Mouse (Mus musculus) liver, adult 2 months (tissue): Measurements from ENCODE around the gene Tbx21. TPM values are rescaled to one million over a fixed set of nuclear protein-coding genes. Genes with fewer than 3 reads are reported as not detected.

Experiments
- DNase-seq: peaks from one replicate; pipeline ENCODE4 v3.0.0-alpha.2; 2011; ENCODE audit warnings: low read depth, low spot score; ENCODE audit errors: extremely low read depth
- H3K27ac ChIP-seq: fragments of 200-500 bp; replicated peaks from 2 replicates; pipeline ENCODE4 v1.5.1; 2012; ENCODE audit warnings: low read depth, mild to moderate bottlenecking, control low read depth, inconsistent platforms, low read length; ENCODE audit not compliant: insufficient read depth
- H3K27me3 ChIP-seq: fragments of 200-500 bp; 2 replicates; pipeline ENCODE4 v1.6.1; 2012; ENCODE audit warnings: mild to moderate bottlenecking, moderate library complexity, low read length, inconsistent platforms; ENCODE audit not compliant: control insufficient read depth, insufficient read depth
- H3K36me3 ChIP-seq: fragments of 200-500 bp; 2 replicates; pipeline ENCODE4 v1.6.1; 2012; ENCODE audit warnings: low read length, inconsistent platforms; ENCODE audit not compliant: control insufficient read depth, insufficient read depth
- H3K4me1 ChIP-seq: fragments of 200-500 bp; 2 replicates; pipeline ENCODE4 v1.6.1; 2011; ENCODE audit warnings: low read length; ENCODE audit not compliant: control insufficient read depth, insufficient read depth
- H3K4me3 ChIP-seq: fragments of 200-500 bp; 2 replicates; pipeline ENCODE4 v1.5.1; 2011; ENCODE audit warnings: low read depth, mild to moderate bottlenecking, control low read depth, low read length, moderate library complexity; ENCODE audit not compliant: insufficient read depth
- H3K79me2 ChIP-seq: fragments of 200-500 bp; 2 replicates; pipeline ENCODE4 v1.6.1; 2012; ENCODE audit warnings: inconsistent platforms, mild to moderate bottlenecking, low read length, moderate library complexity; ENCODE audit not compliant: control insufficient read depth, insufficient read depth
- H3K9ac ChIP-seq: fragments of 200-500 bp; 2 replicates; pipeline ENCODE4 v1.6.1; 2012; ENCODE audit warnings: low read depth, mild to moderate bottlenecking, control low read depth, inconsistent platforms, low read length
- CTCF ChIP-seq: fragments of 200-500 bp; IDR thresholded peaks from 2 replicates; pipeline ENCODE4 v1.5.1; 2011; ENCODE audit warnings: low read depth, low read length, control low read depth
- POLR2A ChIP-seq: fragments of 200-500 bp; IDR thresholded peaks from 2 replicates; pipeline ENCODE4 v1.6.1; 2011; ENCODE audit warnings: low read length, control low read depth; ENCODE audit not compliant: insufficient read depth; ENCODE audit errors: extremely low read depth
- WGBS: fragments of 180-500 bp; shearing (Covaris S2); methylation state at CpG from one replicate; pipeline ENCODE4 v1.1.7; 2018; 5-methylcytosine and 5-hydroxymethylcytosine counted together
- polyA plus RNA-seq: library from polyadenylated mRNA; depleted of rRNA; stranded (reverse); fragments of >200 nt; gene quantifications from 2 replicates; pipeline ENCODE4 v1.2.3, GENCODE M21; 2012; rRNA removed
- total RNA-seq: library from RNA; depleted of rRNA; stranded (reverse); fragments of >200 nt; gene quantifications from 2 replicates; pipeline ENCODE4 v1.2.3, GENCODE M21; 2014; rRNA removed

Tbx21 gene
- total RNA-seq: 0.09 and 0.13 TPM in 2 replicates
- 0.22 and 0.38 TPM in 2 replicates for polyA plus RNA-seq

DNA sequence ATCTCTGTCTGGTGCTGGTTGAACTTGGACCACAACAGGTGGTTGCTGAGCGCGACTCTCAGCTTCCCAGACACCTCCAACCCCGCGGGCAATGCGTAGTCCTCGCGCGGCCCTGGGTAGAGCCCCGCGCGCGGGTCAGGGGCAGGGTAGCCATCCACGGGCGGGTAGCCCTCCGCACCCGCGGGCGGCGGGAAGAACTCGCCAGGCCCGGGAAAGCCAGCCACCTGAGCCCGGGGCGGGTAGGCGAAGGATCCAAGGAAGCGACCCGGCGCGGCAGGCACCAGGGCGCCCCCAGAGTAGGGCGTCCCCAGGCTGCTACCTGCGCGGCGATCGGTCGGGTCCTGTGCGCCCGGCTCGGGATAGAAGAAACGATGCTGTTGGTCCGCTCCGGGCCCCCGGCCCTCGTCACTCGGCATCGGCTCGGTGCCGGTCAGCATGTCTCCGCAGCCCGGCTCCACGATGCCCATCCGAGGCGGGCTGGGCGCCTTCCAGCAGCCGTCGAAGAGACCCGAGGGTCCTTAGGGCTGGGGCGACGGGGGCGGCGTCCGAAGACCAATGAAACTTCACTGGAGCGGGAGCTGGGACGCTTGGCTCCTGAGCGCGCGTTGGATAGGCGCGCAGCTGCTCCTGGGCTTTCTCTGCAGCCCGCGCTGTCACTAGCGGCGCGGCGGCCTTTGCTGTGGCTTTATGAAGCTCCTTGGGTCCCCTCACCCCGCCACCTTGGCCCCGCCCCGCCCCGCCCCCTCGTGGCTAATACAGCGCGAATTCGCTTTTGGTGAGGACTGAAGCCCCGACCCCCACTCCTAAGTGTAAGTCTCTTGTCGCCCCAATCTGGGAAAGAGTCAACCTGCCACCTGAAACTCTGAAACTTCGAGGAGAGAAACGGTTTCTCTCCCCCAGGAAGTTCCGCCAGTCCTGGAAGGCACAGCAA, at the start of gene Tbx21:
TSS of gene Tbx21 (minus strand) at position 661 of the 931 bp plus-strand sequence.
- Histone ChIP-seq H3K36me3 (no peaks in the 10 kb centered on the region), H3K9ac (peak within 1 kb of the TSS; percentile 17), H3K79me2 (no peaks in the 10 kb centered on the region), H3K4me1 (peaks cover 3% of the 10 kb centered on the region; the same call in 1 of the 2 replicates), H3K27me3 (peaks cover 11% of the 10 kb centered on the region), H3K4me3 (peak within 1 kb of the TSS; percentile 21), H3K27ac (no peak within 1 kb of the TSS)
- TF ChIP-seq CTCF: no peak
- no peak for TF ChIP-seq POLR2A
- 2% methylated on average over 87 of the region's 87 CpGs for WGBS
- no peak for DNase-seq

DNA sequence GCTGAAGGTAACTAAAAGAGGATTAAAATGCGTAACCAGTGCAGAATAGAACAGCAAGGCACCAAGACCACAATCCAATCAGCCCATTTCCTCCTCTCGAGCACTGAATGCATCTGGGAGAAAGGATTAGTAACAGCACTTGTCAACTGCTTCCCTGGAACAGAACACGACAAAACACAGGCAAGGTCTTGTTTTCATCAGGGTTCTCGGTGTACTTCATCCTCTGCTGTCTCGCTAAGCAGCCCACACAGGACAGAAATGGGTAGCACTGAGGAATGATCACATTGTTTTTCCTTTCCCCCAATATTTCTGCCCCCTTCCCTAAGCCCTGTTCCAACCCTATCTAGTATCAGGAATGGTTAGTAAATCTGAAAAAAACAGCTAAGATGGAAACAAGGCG, 45.2 kb upstream of the Tbx21 start:
- Histone ChIP-seq H3K4me1 (no peaks in the 10 kb centered on the region), H3K9ac (no peak overlapping the region), H3K79me2 (no peaks in the 10 kb centered on the region), H3K4me3 (no peak overlapping the region), H3K27ac (no peak overlapping the region), H3K27me3 (no peaks in the 10 kb centered on the region), H3K36me3 (peaks cover 62% of the 10 kb centered on the region)
- WGBS: 87% methylated on average over 6 of the region's 6 CpGs
- DNase-seq: no peak
- no peak for TF ChIP-seq POLR2A
- no peak for TF ChIP-seq CTCF

GRCm38 (mm10) chr11:97156999-97157398, 41.9 kb upstream of the Tbx21 start:
- Histone ChIP-seq H3K4me1 (no peaks in the 10 kb centered on the region), H3K27ac (no peak overlapping the region), H3K79me2 (no peaks in the 10 kb centered on the region), H3K36me3 (peaks cover 32% of the 10 kb centered on the region), H3K4me3 (no peak overlapping the region), H3K9ac (no peak overlapping the region), H3K27me3 (no peaks in the 10 kb centered on the region)
- TF ChIP-seq POLR2A: no peak
- no peak for TF ChIP-seq CTCF
- 88% methylated on average over 7 of the region's 7 CpGs for WGBS
- DNase-seq: no peak

DNA sequence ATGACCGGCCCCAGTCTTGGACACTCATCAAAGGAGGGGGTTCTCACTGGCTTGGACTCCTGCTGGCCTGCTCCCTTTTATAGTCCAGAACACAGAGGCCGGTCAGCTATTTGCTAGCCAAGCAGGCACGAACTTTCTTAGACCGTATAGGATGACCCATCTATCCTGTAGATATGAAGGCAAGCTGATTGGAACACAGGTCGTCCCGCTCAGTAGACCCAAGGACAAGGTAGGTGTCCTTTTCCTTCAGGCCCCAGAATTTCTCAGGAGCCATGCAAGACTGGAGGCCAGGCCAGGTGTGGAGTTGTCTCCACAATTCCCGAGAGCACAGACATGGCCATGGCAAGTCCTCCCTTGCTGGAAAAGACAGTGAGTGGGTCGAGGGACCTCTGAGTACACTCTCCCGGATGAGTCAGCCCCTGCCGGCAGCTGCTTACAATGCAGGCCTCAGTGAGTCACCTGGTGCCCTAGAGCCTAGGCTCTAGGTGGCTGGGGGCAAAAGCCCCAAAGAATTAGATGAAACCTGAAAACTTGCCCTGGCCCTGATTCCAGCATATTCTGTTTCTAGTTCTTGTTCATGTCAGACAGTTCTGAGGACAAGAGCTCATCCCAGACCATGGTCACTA, 37.6 kb upstream of the Tbx21 start:
- H3K9ac ChIP-seq: no peak overlapping the region
- no peak for DNase-seq
- H3K36me3 ChIP-seq: peaks cover under 1% of the 10 kb centered on the region; the same call in 1 of the 2 replicates
- 70% methylated on average over 10 of the region's 10 CpGs for WGBS
- H3K4me3 ChIP-seq: no peak overlapping the region
- H3K4me1 ChIP-seq: peaks cover 2% of the 10 kb centered on the region; the same call in 1 of the 2 replicates
- H3K27me3 ChIP-seq: peaks cover 8% of the 10 kb centered on the region
- H3K79me2 ChIP-seq: no peaks in the 10 kb centered on the region; the same call in 1 of the 2 replicates
- TF ChIP-seq CTCF: no peak
- TF ChIP-seq POLR2A: no peak
- no peak overlapping the region for H3K27ac ChIP-seq

- Histone ChIP-seq H3K27ac (no peak overlapping the region), H3K9ac (no peak overlapping the region), H3K36me3 (no peaks in the 10 kb centered on the region), H3K4me1 (peaks cover 2% of the 10 kb centered on the region; the same call in 1 of the 2 replicates), H3K4me3 (no peak overlapping the region), H3K79me2 (no peaks in the 10 kb centered on the region; the same call in 1 of the 2 replicates), H3K27me3 (peaks cover 8% of the 10 kb centered on the region)
- no peak for DNase-seq
- no peak for TF ChIP-seq POLR2A
- 8% methylated on average over 11 of the region's 11 CpGs for WGBS
These were observed 36.9 kb upstream of the Tbx21 start for GRCm38 (mm10) chr11:97152023-97152426.
